Mouse (Mus musculus) intestine, embryonic 14.5 days (tissue): ENCODE results near the gene Arhgap15. TPM values are rescaled to one million over a fixed set of nuclear protein-coding genes. Genes with fewer than 3 reads are reported as not detected.

Experiments used
- ATAC-seq: fragments of 200-750 bp; cut with Nextera tagmentation; replicated peaks from 2 replicates; pipeline ENCODE4 v1.8.0; 2017; ENCODE audit warnings: low read depth, moderate number of reproducible peaks, moderate TSS enrichment, moderate library complexity; ENCODE audit not compliant: low FRiP score, low TSS enrichment
- DNase-seq: peaks from one replicate; pipeline ENCODE4 v3.0.0-alpha.2; 2018; ENCODE audit warnings: low spot score
- H3K27ac ChIP-seq: fragments of 300-500 bp; sonication (generic); 2 replicates; pipeline ENCODE4 v1.5.1; 2014; ENCODE audit warnings: low read depth, mild to moderate bottlenecking, control low read depth
- H3K27me3 ChIP-seq: fragments of 300-500 bp; sonication (generic); replicated peaks from 2 replicates; pipeline ENCODE4 v1.6.1; 2014; ENCODE audit warnings: low read length, control low read depth; ENCODE audit not compliant: control insufficient read depth, insufficient read depth
- H3K36me3 ChIP-seq: fragments of 300-500 bp; sonication (generic); 2 replicates; pipeline ENCODE4 v1.6.1; 2014; ENCODE audit warnings: low read length, control low read depth; ENCODE audit not compliant: control insufficient read depth, insufficient read depth
- H3K4me1 ChIP-seq: fragments of 300-500 bp; sonication (generic); replicated peaks from 2 replicates; pipeline ENCODE4 v1.6.1; 2014; ENCODE audit warnings: low read length, control low read depth, mixed read lengths; ENCODE audit not compliant: control insufficient read depth, insufficient read depth
- H3K4me2 ChIP-seq: fragments of 300-500 bp; sonication (generic); 2 replicates; pipeline ENCODE4 v1.6.1; 2014; ENCODE audit warnings: low read length
- H3K4me3 ChIP-seq: fragments of 300-500 bp; sonication (generic); 2 replicates; pipeline ENCODE4 v1.5.1; 2014; ENCODE audit warnings: low read depth, low read length, control low read depth, mixed read lengths
- H3K9ac ChIP-seq: fragments of 300-500 bp; sonication (generic); 2 replicates; pipeline ENCODE4 v1.6.1; 2014; ENCODE audit warnings: mild to moderate bottlenecking, low read length
- H3K9me3 ChIP-seq: fragments of 300-500 bp; sonication (generic); 2 replicates; pipeline ENCODE4 v1.6.1; 2016; ENCODE audit warnings: low read length, control low read depth; ENCODE audit not compliant: control insufficient read depth
- WGBS: fragments of 180-500 bp; shearing (Covaris S2); extraction: QIAGEN DNeasy Blood & Tissue Kit; methylation state at CpG from one replicate; pipeline ENCODE4 v1.1.7; 2014; 5-methylcytosine and 5-hydroxymethylcytosine counted together
- polyA plus RNA-seq: library from polyadenylated mRNA; unstranded; fragments of >200 nt; fragmentation: Nextera tagmentation; extraction: Ambion mirVana; gene quantifications from 2 replicates; pipeline ENCODE4 v1.2.1, GENCODE M21; 2014

Arhgap15 gene
- polyA plus RNA-seq, 1 experiment from 2014 or later = 1.5 TPM

GRCm38 (mm10) chr2:43931687-43932086 lies 183.1 kb downstream of the Arhgap15 start:
- no peaks in the 10 kb centered on the region for H3K27me3 ChIP-seq
- no peaks in the 10 kb centered on the region for H3K4me1 ChIP-seq
- H3K4me3 ChIP-seq = no peak overlapping the region
- no peak overlapping the region for H3K9ac ChIP-seq
- ATAC-seq = no peak
- H3K36me3 ChIP-seq = no peaks in the 10 kb centered on the region
- no peak overlapping the region for H3K27ac ChIP-seq
- DNase-seq = no peak
- H3K4me2 ChIP-seq = no peak overlapping the region
- 93% methylated on average over 3 of the region's 3 CpGs for WGBS
- H3K9me3 ChIP-seq = no peaks in the 10 kb centered on the region

DNA sequence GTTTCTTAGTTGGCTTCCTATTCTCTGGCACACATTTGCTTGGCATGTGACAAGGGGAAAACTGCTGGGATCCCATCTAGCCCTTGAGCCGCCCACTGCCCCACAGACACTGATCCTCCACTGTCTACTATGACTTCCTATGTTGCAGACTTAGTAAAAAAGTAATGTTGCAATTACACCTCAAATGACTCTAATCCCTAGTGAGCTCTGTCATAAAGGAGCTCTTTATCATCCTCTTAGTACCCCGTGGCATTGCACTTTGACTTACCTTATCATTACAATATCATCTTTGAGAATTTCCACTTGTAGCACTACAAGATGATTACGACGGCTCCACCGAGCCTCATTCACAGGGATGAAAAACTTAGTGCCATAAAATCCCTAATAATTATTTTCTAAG lies 190.6 kb downstream of the Arhgap15 start:
- no peak for ATAC-seq
- 82% methylated on average over 5 of the region's 5 CpGs for WGBS
- Histone ChIP-seq H3K27ac (no peak overlapping the region), H3K4me2 (no peak overlapping the region), H3K4me1 (no peaks in the 10 kb centered on the region), H3K4me3 (no peak overlapping the region), H3K9ac (no peak overlapping the region), H3K9me3 (no peaks in the 10 kb centered on the region), H3K36me3 (no peaks in the 10 kb centered on the region), H3K27me3 (no peaks in the 10 kb centered on the region)
- DNase-seq = no peak

GRCm38 (mm10) chr2:43945679-43946078 lies 197.1 kb downstream of the Arhgap15 start:
- Histone ChIP-seq H3K9ac (no peak overlapping the region), H3K4me1 (no peaks in the 10 kb centered on the region), H3K4me2 (no peak overlapping the region), H3K4me3 (no peak overlapping the region), H3K36me3 (no peaks in the 10 kb centered on the region), H3K27me3 (no peaks in the 10 kb centered on the region), H3K27ac (no peak overlapping the region), H3K9me3 (no peaks in the 10 kb centered on the region)
- no peak for ATAC-seq
- DNase-seq = no peak
- 88% methylated on average over 2 of the region's 2 CpGs for WGBS

DNA sequence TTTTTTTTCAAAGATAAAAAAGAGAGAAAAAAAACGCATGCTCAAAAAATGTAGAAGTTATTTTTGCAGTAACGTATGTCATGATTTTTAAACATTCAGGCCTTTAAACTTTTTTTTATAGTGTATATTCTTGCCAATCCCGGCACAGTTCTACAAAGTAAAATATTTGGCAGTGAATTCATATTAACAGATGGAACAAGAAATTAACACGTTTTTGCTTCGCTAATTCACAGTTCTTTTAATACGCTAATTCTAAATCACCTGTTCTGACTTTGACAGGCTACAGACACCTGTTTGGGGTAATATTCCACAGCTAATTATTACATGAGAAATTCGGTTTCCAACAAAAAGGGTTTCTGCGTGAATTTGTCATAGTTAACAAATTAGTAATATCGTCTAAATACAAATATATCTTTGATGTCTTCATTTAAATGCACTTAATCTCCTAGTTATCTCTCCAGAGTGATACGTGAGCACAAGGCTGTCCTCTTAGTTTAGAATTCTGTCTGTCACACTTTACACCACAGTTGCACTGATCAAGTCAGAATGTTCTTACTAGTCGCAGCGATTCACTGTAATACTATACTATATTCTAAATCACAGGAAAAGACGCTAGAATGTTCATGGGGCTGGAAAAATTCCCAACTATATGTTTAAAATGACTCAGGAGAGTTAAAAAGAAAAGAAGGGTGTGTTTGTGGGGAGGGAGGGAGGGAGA lies 201.3 kb downstream of the Arhgap15 start:
- ATAC-seq (no peak), DNase-seq (no peak)
- Histone ChIP-seq H3K9me3 (no peaks in the 10 kb centered on the region), H3K36me3 (no peaks in the 10 kb centered on the region), H3K4me1 (no peaks in the 10 kb centered on the region), H3K9ac (no peak overlapping the region), H3K27ac (no peak overlapping the region), H3K27me3 (no peaks in the 10 kb centered on the region), H3K4me3 (no peak overlapping the region), H3K4me2 (no peak overlapping the region)
- 84% methylated on average over 13 of the region's 13 CpGs for WGBS

DNA sequence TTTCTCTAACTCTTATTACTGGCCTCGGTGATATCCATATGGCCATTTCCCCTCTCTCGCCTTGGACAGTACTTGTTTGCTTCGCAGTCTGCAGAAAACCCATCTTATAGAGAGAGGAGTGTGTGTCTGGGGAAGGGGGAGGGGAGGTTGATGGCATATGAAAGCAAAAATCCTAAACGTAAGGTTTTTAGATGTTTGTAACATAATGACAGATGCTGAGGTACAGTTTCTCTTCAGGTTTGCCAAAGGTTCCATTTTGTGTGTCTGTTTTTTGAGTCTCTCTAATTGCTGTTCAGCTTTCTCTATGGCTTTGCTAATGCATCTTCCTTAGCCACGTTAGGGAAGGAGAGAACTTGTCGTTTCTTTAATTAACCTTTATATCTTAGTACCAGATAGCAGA lies 202.1 kb downstream of the Arhgap15 start:
- no peaks in the 10 kb centered on the region for H3K4me1 ChIP-seq
- no peak overlapping the region for H3K4me2 ChIP-seq
- ATAC-seq (no peak), DNase-seq (no peak)
- H3K27ac ChIP-seq = no peak overlapping the region
- 68% methylated on average over 6 of the region's 6 CpGs for WGBS
- no peak overlapping the region for H3K9ac ChIP-seq
- no peak overlapping the region for H3K4me3 ChIP-seq
- no peaks in the 10 kb centered on the region for H3K9me3 ChIP-seq
- H3K27me3 ChIP-seq = no peaks in the 10 kb centered on the region
- no peaks in the 10 kb centered on the region for H3K36me3 ChIP-seq

DNA sequence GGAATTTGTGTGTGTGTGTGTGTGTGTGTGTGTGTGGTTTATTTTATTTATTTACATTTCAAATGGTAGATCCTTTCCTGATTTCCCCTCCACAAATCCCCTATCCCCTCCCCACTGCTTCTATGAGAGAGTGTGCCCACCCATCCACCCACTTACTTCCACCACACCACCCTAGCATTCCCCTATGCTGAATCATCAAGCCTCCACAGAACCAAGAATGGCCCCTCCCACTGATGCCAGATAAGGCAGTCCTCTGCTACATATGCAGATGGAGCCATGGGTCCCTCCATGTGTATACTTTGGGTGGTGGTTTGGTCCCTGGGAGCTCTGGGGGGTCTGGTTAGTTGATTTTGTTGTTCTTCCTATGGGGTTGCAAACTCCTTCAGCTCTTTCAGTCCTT lies 210.6 kb downstream of the Arhgap15 start:
- H3K9ac ChIP-seq = no peak overlapping the region
- H3K27ac ChIP-seq = no peak overlapping the region
- H3K27me3 ChIP-seq = no peaks in the 10 kb centered on the region
- no peaks in the 10 kb centered on the region for H3K36me3 ChIP-seq
- no peaks in the 10 kb centered on the region for H3K4me1 ChIP-seq
- ATAC-seq (no peak), DNase-seq (no peak)
- no peak overlapping the region for H3K4me3 ChIP-seq
- no peak overlapping the region for H3K4me2 ChIP-seq
- no peaks in the 10 kb centered on the region for H3K9me3 ChIP-seq

DNA sequence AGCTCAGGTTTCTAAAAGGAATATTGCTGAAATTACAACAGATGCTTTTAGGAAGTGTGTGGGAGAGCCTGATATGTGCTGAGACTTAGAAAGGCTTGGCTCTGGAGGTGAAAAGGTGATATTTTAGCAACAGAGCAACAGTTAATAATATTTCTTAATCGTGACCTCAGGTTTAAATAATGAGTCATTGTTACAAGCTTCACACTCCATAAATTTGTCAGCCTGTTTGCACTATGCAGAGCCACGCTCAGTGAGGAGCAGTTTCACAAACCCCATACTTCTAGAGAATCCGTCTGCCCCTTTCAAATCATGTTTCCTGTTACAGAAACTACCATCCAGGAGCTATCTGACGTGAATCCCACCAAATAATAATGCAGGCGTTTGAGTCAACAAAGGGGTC lies 213.8 kb downstream of the Arhgap15 start:
- Histone ChIP-seq H3K27ac (no peak overlapping the region), H3K9me3 (no peaks in the 10 kb centered on the region), H3K4me2 (no peak overlapping the region), H3K4me3 (no peak overlapping the region), H3K27me3 (no peaks in the 10 kb centered on the region), H3K9ac (no peak overlapping the region), H3K36me3 (no peaks in the 10 kb centered on the region), H3K4me1 (no peaks in the 10 kb centered on the region)
- DNase-seq (no peak), ATAC-seq (no peak)
- WGBS = 52% methylated on average over 5 of the region's 5 CpGs

DNA sequence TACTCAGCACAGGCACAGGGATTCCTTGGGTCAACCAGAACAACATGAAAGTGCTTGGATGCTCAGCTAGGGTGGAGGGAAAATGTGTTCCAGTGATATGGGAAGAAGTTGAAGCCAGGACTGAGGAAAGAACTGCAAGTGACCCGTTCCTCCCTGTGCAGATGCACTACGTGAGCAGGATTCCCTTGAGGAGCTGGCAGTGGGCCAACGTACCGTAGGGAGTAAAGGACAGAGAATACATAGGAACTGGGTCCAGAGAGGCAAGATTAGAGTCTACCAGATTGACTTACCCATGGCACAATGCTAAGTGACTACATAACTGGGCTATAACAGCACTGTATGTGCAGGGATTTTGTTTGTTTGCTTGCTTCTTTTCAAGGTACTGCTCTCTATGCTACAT lies 220.0 kb downstream of the Arhgap15 start:
- Histone ChIP-seq H3K27ac (no peak overlapping the region), H3K9me3 (no peaks in the 10 kb centered on the region), H3K9ac (no peak overlapping the region), H3K27me3 (no peaks in the 10 kb centered on the region), H3K4me2 (no peak overlapping the region), H3K4me3 (no peak overlapping the region), H3K36me3 (no peaks in the 10 kb centered on the region), H3K4me1 (no peaks in the 10 kb centered on the region)
- no peak for ATAC-seq
- DNase-seq = no peak
- WGBS = 49% methylated on average over 4 of the region's 4 CpGs

- no peak for ATAC-seq
- no peak overlapping the region for H3K27ac ChIP-seq
- H3K27me3 ChIP-seq = no peaks in the 10 kb centered on the region
- no peak overlapping the region for H3K4me3 ChIP-seq
- WGBS = 89% methylated on average over 11 of the region's 11 CpGs
- H3K4me2 ChIP-seq = no peak overlapping the region
- no peaks in the 10 kb centered on the region for H3K4me1 ChIP-seq
- no peak for DNase-seq
- no peaks in the 10 kb centered on the region for H3K9me3 ChIP-seq
- no peak overlapping the region for H3K9ac ChIP-seq
- no peaks in the 10 kb centered on the region for H3K36me3 ChIP-seq
These were observed 229.1 kb downstream of the Arhgap15 start for GRCm38 (mm10) chr2:43977732-43978131.
